Mouse (Mus musculus): ENCODE data around the gene Cspg4.

- TF ChIP-seq CTCF (conservative IDR thresholded peaks at IDR 0.05; ENCODE audit: low read length) = no peak
- no peak for TF ChIP-seq NANOG (IDR thresholded peaks at IDR 0.05; ENCODE audit: borderline replicate concordance, low read length)
- no peak for TF ChIP-seq POU5F1 (IDR thresholded peaks at IDR 0.05; ENCODE audit: borderline replicate concordance, low read length)
Measured at GRCm38 (mm10) chr9:56862863-56863262, 2.0 kb upstream of the Cspg4 start.
